Mouse (Mus musculus) stomach, embryonic 16.5 days (tissue): ENCODE data around the gene Sgo2b. TPM values are rescaled to one million over a fixed set of nuclear protein-coding genes. Genes with fewer than 3 reads are reported as not detected.

ENCODE experiments used
- ATAC-seq: fragments of 200-750 bp; cut with Nextera tagmentation; 2 replicates; pipeline ENCODE4 v1.8.0; 2017; ENCODE audit warnings: moderate number of reproducible peaks, moderate TSS enrichment; ENCODE audit not compliant: insufficient read depth, low FRiP score
- H3K27ac ChIP-seq: fragments of 300-500 bp; sonication (generic); 2 replicates; pipeline ENCODE4 v1.5.1; 2014; ENCODE audit warnings: low read length
- H3K27me3 ChIP-seq: fragments of 300-500 bp; sonication (generic); 2 replicates; pipeline ENCODE4 v1.6.1; 2014; ENCODE audit warnings: low read length, control low read depth, mixed read lengths; ENCODE audit not compliant: control insufficient read depth, insufficient read depth
- H3K36me3 ChIP-seq: fragments of 300-500 bp; sonication (generic); 2 replicates; pipeline ENCODE4 v1.6.1; 2014; ENCODE audit warnings: low read length; ENCODE audit not compliant: control insufficient read depth, insufficient read depth
- H3K4me1 ChIP-seq: fragments of 300-500 bp; sonication (generic); 2 replicates; pipeline ENCODE4 v1.6.1; 2014; ENCODE audit warnings: low read length, control low read depth, mixed read lengths; ENCODE audit not compliant: control insufficient read depth, insufficient read depth
- H3K4me2 ChIP-seq: fragments of 300-500 bp; sonication (generic); 2 replicates; pipeline ENCODE4 v1.6.1; 2014; ENCODE audit warnings: low read depth, low read length, mixed read lengths
- H3K4me3 ChIP-seq: fragments of 300-500 bp; sonication (generic); replicated peaks from 2 replicates; pipeline ENCODE4 v1.5.1; 2014; ENCODE audit warnings: mild to moderate bottlenecking, low read length
- H3K9ac ChIP-seq: fragments of 300-500 bp; sonication (generic); 2 replicates; pipeline ENCODE4 v1.6.1; 2014; ENCODE audit warnings: low read length
- H3K9me3 ChIP-seq: fragments of 300-500 bp; sonication (generic); replicated peaks from 2 replicates; pipeline ENCODE4 v1.6.1; 2016; ENCODE audit warnings: low read length, control low read depth; ENCODE audit not compliant: control insufficient read depth
- WGBS: fragments of 180-500 bp; shearing (Covaris S2); extraction: QIAGEN DNeasy Blood & Tissue Kit; methylation state at CpG from one replicate; pipeline ENCODE4 v1.1.7; 2014; 5-methylcytosine and 5-hydroxymethylcytosine counted together
- polyA plus RNA-seq: library from polyadenylated mRNA; unstranded; fragments of >200 nt; fragmentation: Nextera tagmentation; extraction: Ambion mirVana; gene quantifications from 2 replicates; pipeline ENCODE4 v1.2.1, GENCODE M21; 2015

The Sgo2b gene
- polyA plus RNA-seq, 1 experiment from 2014 or later: not detected

DNA sequence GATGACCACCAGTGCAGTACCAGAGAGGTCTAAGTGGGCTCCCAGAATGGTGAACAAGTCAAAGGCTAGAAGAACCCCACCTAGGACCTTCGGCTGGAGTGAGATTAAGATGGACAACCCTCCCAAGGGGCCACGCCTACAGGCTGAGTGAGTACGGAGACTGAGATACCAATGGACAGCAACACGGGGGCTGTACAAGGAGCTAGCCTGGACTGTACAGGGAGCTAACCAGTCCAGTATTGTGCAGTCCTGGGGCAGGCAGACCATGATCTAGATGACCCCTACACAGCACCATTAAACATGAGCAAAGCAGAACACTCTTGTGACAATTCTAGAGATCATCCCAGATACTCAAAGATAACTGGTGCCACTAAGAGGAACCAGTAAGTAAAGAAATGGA is 73.7 kb downstream of the Sgo2b start:
- Histone ChIP-seq H3K4me1 (no peaks in the 10 kb centered on the region), H3K4me2 (no peak overlapping the region), H3K4me3 (no peak overlapping the region), H3K27ac (no peak overlapping the region), H3K36me3 (no peaks in the 10 kb centered on the region), H3K9ac (no peak overlapping the region), H3K27me3 (no peaks in the 10 kb centered on the region), H3K9me3 (no peaks in the 10 kb centered on the region)
- 83% methylated on average over 4 of the region's 4 CpGs for WGBS
- peak; percentile 29; the same call in 1 of the 2 replicates for ATAC-seq

GRCm38 (mm10) chr8:63877393-63877792 is 74.7 kb downstream of the Sgo2b start:
- 9% methylated on average over 6 of the region's 6 CpGs for WGBS
- no peak overlapping the region for H3K9ac ChIP-seq
- H3K27me3 ChIP-seq: no peaks in the 10 kb centered on the region
- ATAC-seq: peak; percentile 77; the same call in 1 of the 2 replicates
- H3K4me2 ChIP-seq: no peak overlapping the region
- no peaks in the 10 kb centered on the region for H3K36me3 ChIP-seq
- H3K27ac ChIP-seq: no peak overlapping the region
- no peak overlapping the region for H3K4me3 ChIP-seq
- no peaks in the 10 kb centered on the region for H3K9me3 ChIP-seq
- no peaks in the 10 kb centered on the region for H3K4me1 ChIP-seq

DNA sequence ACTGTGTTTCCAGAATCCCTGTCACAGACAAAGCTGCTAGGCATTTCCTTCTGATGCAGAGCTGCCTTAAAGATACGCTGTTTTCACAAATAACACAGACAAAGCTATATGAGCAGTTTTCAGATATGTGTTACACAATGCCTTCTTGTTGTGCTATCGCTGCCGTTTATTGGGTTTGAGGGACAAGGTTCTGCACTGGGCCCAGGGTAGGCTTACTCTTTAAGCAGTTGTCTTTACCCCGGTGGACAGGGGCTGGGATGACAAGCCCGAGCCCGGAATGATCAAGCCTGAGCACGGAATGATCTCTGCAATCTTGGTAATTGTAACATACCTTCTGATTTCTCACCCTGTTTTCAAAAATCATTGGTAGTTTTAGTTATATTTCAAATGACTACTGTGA is 75.1 kb downstream of the Sgo2b start:
- no peak overlapping the region for H3K4me3 ChIP-seq
- H3K9ac ChIP-seq: no peak overlapping the region
- H3K9me3 ChIP-seq: no peaks in the 10 kb centered on the region
- no peaks in the 10 kb centered on the region for H3K36me3 ChIP-seq
- no peak overlapping the region for H3K27ac ChIP-seq
- WGBS: 86% methylated on average over 7 of the region's 7 CpGs
- H3K4me1 ChIP-seq: no peaks in the 10 kb centered on the region
- no peak for ATAC-seq
- H3K27me3 ChIP-seq: no peaks in the 10 kb centered on the region
- no peak overlapping the region for H3K4me2 ChIP-seq
